Mouse (Mus musculus) layer of hippocampus, postnatal 10 days (tissue): Measurements from ENCODE around the gene Gm45717. TPM values are rescaled to one million over a fixed set of nuclear protein-coding genes. Genes with fewer than 3 reads are reported as not detected.
"Not testable (repeated sequence)": the region's sequence is repeated elsewhere in the genome, so short reads cannot be mapped to it uniquely, and the experiment has no call there.

Experiments
- DNase-seq, 2 experiments: peaks; one replicate each; pipeline ENCODE4 v3.0.0; 2021; ENCODE audit warnings: low spot score in 2 of 2
- long read RNA-seq: library from polyadenylated mRNA; stranded (forward); transcript quantifications from one replicate; pipeline ENCODE4 v2.0.0, GENCODE M21; 2023
- total RNA-seq, 2 experiments: library from RNA; stranded (reverse); gene quantifications; 2 replicates each; pipeline ENCODE4 v1.2.3; 2021

The Gm45717 gene
- total RNA-seq = not detected
- long read RNA-seq = 0 reads

- DNase-seq = no peak
Measured at GRCm38 (mm10) chr7:140955758-140956555, at the start of gene Gm45717, which contains the start of gene Ifitm2. Gene Gm45717, minus strand, starts transcription at chr7:140955937. Gene Ifitm2, minus strand, starts transcription at chr7:140955987.

GRCm38 (mm10) chr7:141003248-141004010 is 47.7 kb upstream of the Gm45717 start:
- no peak for DNase-seq

GRCm38 (mm10) chr7:141000881-141001708 is 45.4 kb upstream of the Gm45717 start:
- DNase-seq = no peak

- DNase-seq = no peak
Measured at GRCm38 (mm10) chr7:140998853-140999700, 43.3 kb upstream of the Gm45717 start.

GRCm38 (mm10) chr7:140997817-140998216 is 42.1 kb upstream of the Gm45717 start:
- no peak for DNase-seq

GRCm38 (mm10) chr7:140991117-140991689 is 35.5 kb upstream of the Gm45717 start:
- DNase-seq = no peak

GRCm38 (mm10) chr7:140990622-140991021 is 34.9 kb upstream of the Gm45717 start:
- no peak for DNase-seq

GRCm38 (mm10) chr7:140990185-140990584 is 34.4 kb upstream of the Gm45717 start:
- no peak for DNase-seq

- DNase-seq = no peak
Measured at GRCm38 (mm10) chr7:140989022-140989421, 33.3 kb upstream of the Gm45717 start.

GRCm38 (mm10) chr7:140987182-140988138 is 31.7 kb upstream of the Gm45717 start:
- DNase-seq = no peak

- no peak for DNase-seq
Measured at GRCm38 (mm10) chr7:140982971-140983370, 27.2 kb upstream of the Gm45717 start.

- no peak for DNase-seq
Measured at GRCm38 (mm10) chr7:140981704-140982103, 26.0 kb upstream of the Gm45717 start.

GRCm38 (mm10) chr7:140976720-140977119 is 21.0 kb upstream of the Gm45717 start:
- not testable (repeated sequence) for DNase-seq

- no peak for DNase-seq
Measured at GRCm38 (mm10) chr7:140975465-140975864, 19.7 kb upstream of the Gm45717 start.

- no peak for DNase-seq
Measured at GRCm38 (mm10) chr7:140974940-140975339, 19.2 kb upstream of the Gm45717 start.

GRCm38 (mm10) chr7:140973396-140974165 is 17.8 kb upstream of the Gm45717 start:
- no peak for DNase-seq

GRCm38 (mm10) chr7:140971479-140972171 is 15.9 kb upstream of the Gm45717 start:
- no peak for DNase-seq
